Mouse (Mus musculus) spleen, postnatal 14 days (tissue): ENCODE data around the gene Spryd3.

Experiments
- DNase-seq, 2 experiments: peaks; one replicate each; pipeline ENCODE4 v3.0.0; 2021 to 2022; ENCODE audit warnings: low spot score in 2 of 2

The Spryd3 gene

GRCm38 (mm10) chr15:102070476-102071467 lies 65.3 kb downstream of the Spryd3 start:
- DNase-seq: no peak
